Mouse (Mus musculus): Measurements from ENCODE around the gene Tmprss9.
A peak's percentile ranks its signal among the peaks of the same experiment; 100 is the strongest.

The Tmprss9 gene

DNA sequence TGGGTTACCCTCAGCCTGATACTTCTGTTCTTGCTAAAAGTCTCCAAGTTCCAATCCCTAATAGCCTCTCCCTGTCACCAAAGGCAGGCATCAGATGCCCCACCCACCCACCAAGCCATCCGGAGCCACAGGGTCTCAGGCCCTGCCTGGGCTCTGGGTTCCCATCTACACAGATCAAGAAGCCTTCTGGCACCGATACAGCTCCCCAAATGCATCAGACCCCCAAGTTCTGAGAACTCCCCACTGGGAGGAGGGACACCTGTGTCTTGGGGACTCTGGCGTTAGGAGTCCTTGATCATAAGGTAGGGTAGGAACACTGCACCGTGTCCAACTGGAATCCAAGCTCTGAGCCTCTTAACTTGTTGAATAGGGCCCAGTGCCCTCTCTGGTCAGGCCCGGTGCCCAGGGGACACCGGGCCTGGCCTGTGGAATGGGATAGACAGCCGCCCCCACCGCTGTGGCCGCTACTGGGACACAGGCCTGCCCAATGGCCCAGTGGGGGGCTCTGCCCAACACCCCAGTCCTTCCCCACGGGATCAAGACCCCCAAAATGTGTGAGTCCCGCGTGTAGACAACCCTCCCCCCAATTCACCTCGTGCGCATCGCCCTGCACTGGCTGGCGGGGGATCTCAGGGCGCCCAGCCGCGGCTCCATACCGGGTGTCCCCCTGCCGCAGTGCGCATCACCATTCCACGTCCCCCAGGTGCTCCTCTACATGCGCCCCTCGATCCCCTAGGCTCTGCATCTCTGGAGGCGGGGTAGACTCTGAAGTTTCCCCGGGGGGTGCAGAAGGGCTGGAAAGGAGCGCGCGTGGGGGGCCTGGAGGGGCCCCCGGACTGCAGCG is 28.3 kb upstream of the Tmprss9 start:
- no peak for DNase-seq (ENCODE audit: low spot score in 2 of 2)

GRCm38 (mm10) chr10:80843931-80844547 is 27.6 kb upstream of the Tmprss9 start, which contains the start of gene Lingo3:
TSS of gene Lingo3 (minus strand) at chr10:80844039.
- peak; percentile 56 to 62 for DNase-seq (ENCODE audit: low spot score in 2 of 2)

DNA sequence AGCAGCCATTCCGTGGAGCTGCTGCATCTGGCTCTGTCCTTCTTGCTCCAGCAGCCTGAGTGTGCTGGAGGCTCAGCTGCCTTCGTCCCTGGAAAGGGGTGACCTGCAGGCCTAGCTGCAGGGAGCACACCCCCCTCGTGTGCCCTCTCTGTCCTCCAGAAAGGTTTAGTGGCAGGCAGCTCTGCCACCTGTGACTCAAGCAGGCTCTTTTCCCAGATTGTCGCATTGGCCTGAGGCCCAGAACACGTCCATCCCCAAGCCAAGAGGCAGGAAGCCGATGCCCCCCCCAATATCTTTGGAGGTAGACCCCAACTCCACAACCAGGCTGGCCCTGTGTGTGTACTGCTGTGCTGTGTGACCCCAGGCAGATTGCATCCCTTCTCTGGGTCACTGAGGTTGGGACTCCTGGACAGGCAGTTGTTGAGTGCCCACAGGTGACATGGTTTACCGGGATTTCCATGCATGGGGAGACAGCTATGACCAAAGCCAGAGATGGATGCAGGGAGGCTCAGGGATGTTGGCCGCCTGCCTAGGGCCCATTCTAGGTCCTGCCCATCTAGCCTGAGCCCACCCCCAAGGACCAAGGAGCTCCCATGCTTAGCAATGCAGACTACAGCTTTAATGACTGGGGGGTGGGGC is 26.5 kb upstream of the Tmprss9 start:
- DNase-seq (ENCODE audit: low spot score in 2 of 2): no peak

DNA sequence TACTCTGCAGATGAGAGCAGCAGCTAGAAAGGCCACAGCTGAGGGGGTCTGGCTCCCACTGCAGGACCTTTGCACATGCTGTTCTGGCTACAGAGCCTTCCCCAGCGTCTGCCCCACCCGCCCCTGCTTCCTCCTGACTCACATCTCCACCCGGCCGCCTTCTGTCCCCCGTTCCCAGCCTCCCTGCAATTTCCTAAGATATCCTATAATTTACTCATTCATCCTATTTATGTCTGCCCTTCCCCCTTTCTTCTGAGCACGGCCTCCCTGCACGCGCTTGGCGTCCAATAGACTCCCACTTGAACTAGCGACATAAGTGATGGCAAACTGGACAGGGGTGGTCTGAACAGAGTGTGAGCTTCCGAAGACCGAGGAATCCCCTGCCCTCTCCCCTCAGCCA is 25.9 kb upstream of the Tmprss9 start:
- peak; percentile 67 to 69 for DNase-seq (ENCODE audit: low spot score in 2 of 2)

DNA sequence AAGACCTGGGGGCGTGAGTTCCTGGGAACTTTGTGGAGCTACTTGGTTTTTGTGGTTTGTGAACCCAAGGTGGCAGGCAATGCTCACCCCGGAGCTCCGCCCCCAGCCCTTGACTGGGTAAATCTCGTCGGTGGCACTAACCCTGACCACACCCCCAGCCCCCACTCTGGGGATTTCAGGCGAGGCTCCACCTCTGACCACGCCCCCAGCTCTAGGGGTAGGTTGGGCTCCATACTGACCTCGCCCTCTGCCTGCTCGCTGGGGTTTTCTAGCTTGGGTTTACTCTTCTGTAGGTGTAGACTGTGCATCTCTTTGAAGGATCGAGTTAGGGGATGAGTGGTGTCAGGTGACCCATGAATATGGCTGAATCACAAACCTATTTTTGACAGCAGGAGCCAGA is 23.1 kb upstream of the Tmprss9 start:
- DNase-seq (ENCODE audit: low spot score in 2 of 2): no peak

DNA sequence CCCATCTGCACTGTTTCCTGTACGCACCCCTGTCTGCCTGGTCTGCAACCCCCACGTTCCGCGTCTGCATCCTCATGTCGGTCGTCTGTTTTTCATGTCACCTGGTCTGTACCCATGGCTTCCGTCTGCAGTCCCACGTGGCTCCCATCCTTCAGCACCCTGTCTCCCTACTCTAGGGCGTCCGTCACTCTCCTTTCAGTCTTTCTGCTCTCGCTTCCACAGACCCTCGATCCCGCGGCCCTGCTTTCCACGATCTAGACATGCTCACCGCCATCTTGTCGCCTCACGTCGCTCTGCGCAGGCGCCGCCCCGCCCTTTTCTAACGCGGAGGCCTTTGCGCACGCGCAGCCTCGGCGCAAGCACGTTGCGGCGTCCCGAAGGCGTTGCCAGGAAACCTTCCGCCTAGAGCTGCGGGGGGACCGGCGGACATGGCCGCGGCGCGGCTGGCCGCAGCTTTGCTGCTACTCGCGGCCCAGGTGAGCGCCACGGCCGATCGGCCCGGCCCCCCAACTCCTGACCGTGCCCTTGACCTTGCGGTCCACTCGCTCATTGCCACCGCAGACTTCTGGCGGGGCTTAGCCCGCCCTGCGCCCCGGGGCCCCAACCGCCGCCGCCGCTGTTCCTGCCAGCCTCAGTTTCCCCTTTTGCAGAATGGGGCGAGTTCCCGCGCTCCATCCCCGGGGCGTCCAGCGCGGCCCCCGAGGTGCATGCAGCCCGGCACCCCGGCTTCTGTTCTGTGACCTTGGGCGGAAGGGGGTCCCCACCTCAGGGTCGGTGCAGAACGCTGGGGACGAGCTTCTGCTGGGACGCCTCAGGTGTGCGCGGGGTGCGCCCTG is 16.5 kb upstream of the Tmprss9 start, which contains the start of the genes Lsm7 and Sppl2b:
Gene Lsm7, minus strand, starts transcription at position 297 of the 836 bp plus-strand sequence.
Gene Sppl2b, plus strand, starts transcription at position 363 of the 836 bp plus-strand sequence.
- peak; percentile 96 for DNase-seq (ENCODE audit: low spot score in 2 of 2)

DNA sequence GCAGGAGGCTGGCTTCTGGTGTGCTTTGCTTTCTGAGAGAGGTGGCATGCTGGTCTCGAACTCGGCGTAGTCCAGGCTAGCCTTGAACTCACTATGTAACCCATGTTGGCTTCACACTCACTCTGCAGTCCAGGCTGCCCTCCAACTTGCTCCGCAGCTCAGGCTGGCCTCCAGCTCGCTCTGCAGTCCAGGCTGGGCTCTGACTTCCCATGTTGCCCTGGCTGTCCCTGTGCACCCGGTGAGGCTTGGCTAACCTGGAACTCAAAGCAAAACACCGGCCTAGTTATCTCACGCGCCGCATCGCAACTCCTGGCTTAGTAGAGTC is 15.9 kb upstream of the Tmprss9 start:
- DNase-seq (ENCODE audit: low spot score in 2 of 2): no peak

GRCm38 (mm10) chr10:80856267-80856666 is 15.4 kb upstream of the Tmprss9 start:
- peak in 1 of 2 experiments; percentile 39 for DNase-seq (ENCODE audit: low spot score in 2 of 2)

- no peak for DNase-seq (ENCODE audit: low spot score in 2 of 2)
These were observed 14.7 kb upstream of the Tmprss9 start for GRCm38 (mm10) chr10:80856908-80857307.

- DNase-seq (ENCODE audit: low spot score in 2 of 2): no peak
These were observed 14.3 kb upstream of the Tmprss9 start for GRCm38 (mm10) chr10:80857386-80857785.

- no peak for DNase-seq (ENCODE audit: low spot score in 2 of 2)
These were observed 13.8 kb upstream of the Tmprss9 start for GRCm38 (mm10) chr10:80857848-80858247.

DNA sequence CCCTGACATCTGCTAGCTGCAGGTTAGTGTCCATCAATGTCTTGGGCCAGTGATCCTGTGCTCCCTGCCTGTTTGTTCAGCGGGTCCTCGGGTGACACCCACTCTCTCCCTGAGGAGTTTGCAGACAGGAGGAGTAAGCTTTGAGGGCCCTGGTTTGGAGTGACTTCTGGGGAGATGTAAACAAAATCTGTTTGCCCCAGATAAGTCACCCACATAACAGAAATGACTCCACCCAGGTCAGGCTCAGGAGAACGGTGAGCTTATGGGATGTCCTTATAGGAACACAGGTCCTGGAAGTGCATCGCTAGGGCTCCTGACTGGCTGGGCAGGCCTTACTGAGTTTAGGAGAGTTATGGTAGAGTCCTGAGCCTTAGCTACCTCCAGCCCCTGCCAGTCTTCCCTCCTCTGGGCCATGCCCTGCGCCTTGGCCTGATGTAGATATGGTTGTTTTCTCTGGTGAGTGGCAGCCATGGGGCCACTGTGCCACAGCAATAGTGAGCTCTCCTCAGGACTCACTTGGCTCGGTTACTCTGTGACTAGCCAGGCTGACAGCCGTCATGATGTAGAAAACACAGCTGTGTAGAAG is 13.2 kb upstream of the Tmprss9 start:
- DNase-seq (ENCODE audit: low spot score in 2 of 2): no peak

- no peak for DNase-seq (ENCODE audit: low spot score in 2 of 2)
These were observed 9.3 kb upstream of the Tmprss9 start for GRCm38 (mm10) chr10:80862305-80862704.

- DNase-seq (ENCODE audit: low spot score in 2 of 2): no peak
These were observed 7.2 kb upstream of the Tmprss9 start for GRCm38 (mm10) chr10:80864446-80864845.

GRCm38 (mm10) chr10:80870993-80871392 is 655 bp upstream of the Tmprss9 start:
- no peak for DNase-seq (ENCODE audit: low spot score in 2 of 2)

DNA sequence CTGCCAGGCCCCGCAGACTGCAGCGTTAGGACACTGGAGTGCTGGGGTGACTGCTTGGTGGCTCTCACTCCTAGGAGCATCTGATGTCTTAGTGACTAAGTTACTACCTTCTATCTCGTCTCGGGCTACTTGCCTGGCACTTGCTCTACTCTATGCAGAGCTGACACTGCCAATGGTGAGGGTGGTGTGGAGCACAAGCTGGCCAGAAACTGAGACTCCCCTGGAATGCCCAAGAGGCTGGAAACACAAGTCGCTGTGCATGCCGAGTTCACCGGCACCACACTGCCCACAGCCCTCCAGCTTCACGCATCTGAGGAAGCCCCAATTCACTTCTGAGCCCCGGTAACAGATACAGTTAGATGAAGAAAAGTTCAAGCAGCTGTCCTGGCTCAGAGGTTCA is 2.4 kb downstream of the Tmprss9 start:
- DNase-seq (ENCODE audit: low spot score in 2 of 2): no peak

- DNase-seq (ENCODE audit: low spot score in 2 of 2): peak; percentile 69 to 80
These were observed 4.4 kb downstream of the Tmprss9 start for GRCm38 (mm10) chr10:80876028-80876427.

- DNase-seq (ENCODE audit: low spot score in 2 of 2): no peak
These were observed 4.9 kb downstream of the Tmprss9 start for GRCm38 (mm10) chr10:80876594-80876993.

GRCm38 (mm10) chr10:80880131-80880641 is 8.5 kb downstream of the Tmprss9 start:
- peak; percentile 48 to 71 for DNase-seq (ENCODE audit: low spot score in 2 of 2)

GRCm38 (mm10) chr10:80880901-80881300 is 9.3 kb downstream of the Tmprss9 start:
- no peak for DNase-seq (ENCODE audit: low spot score in 2 of 2)

GRCm38 (mm10) chr10:80881301-80881700 is 9.7 kb downstream of the Tmprss9 start:
- DNase-seq (ENCODE audit: low spot score in 2 of 2): peak; percentile 60 to 67

Measured in right cerebral cortex, adult 2 months (tissue).